ENCODE assay signal across 8 mouse cellular contexts in genomic region chr19:56873816-56874600, GRCm38 (mm10). TPM values are rescaled to one million over a fixed set of nuclear protein-coding genes. Genes with fewer than 3 reads are reported as not detected.
DNase-seq lines count a peak whose midpoint lies in the region; ATAC-seq and TF ChIP-seq lines count a peak whose summit lies in the region.

Gene Vwa2 (plus strand): TSS chr19:56874249.

- peak within 1 kb of the TSS; percentile 54 for H3K4me3 ChIP-seq in heart, embryonic 13.5 days
- H3K4me3 ChIP-seq in forebrain, postnatal 0 days (ENCODE audit: low read depth, low read length): peak within 1 kb of the TSS; percentile 47
- peak within 1 kb of the TSS; percentile 61 for H3K4me3 ChIP-seq in limb, embryonic 10.5 days
- peak within 1 kb of the TSS; percentile 48 for H3K4me3 ChIP-seq in midbrain, embryonic 11.5 days (ENCODE audit: low read depth, low read length)

- DNase-seq in heart, postnatal 36 days: no peak
- DNase-seq in brain, adult 2 months (ENCODE audit: low read depth, low spot score): peak; percentile 12
- peak; percentile 18 for DNase-seq in forebrain, postnatal 0 days
- peak; percentile 68 for DNase-seq in limb, embryonic 10.5 days (ENCODE audit: low spot score)
- peak; percentile 93 for DNase-seq in midbrain, embryonic 11.5 days (ENCODE audit: low spot score, missing footprints)
- peak; percentile 29 for DNase-seq in thymus, postnatal 25 days
- DNase-seq in natural killer cell, adult 2 months (ENCODE audit: low spot score in 2 of 2): no peak

- peak; percentile 42; the same call in 1 of the 2 replicates for ATAC-seq in heart, embryonic 13.5 days (ENCODE audit: extremely low read depth, insufficient number of reproducible peaks, low FRiP score, low TSS enrichment)
- peak; percentile 62; the same call in 1 of the 2 replicates for ATAC-seq in forebrain, postnatal 0 days
- peak; percentile 30; the same call in 1 of the 2 replicates for ATAC-seq in midbrain, embryonic 11.5 days (ENCODE audit: low FRiP score)

- intact Hi-C loops in heart, postnatal 36 days (cut with DNase I): no loop called here

- H3K9me3 ChIP-seq in heart, embryonic 13.5 days: no peaks in the 10 kb centered on the region
- no peaks in the 10 kb centered on the region for H3K9me3 ChIP-seq in forebrain, postnatal 0 days (ENCODE audit: low read length)
- H3K9me3 ChIP-seq in limb, embryonic 10.5 days (replicated peaks): no peaks in the 10 kb centered on the region
- no peaks in the 10 kb centered on the region for H3K9me3 ChIP-seq in midbrain, embryonic 11.5 days (ENCODE audit: control insufficient read depth, low read length)

- H3K27me3 ChIP-seq in heart, embryonic 13.5 days (replicated peaks): peaks cover 79% of the 10 kb centered on the region
- H3K27me3 ChIP-seq in forebrain, postnatal 0 days (ENCODE audit: insufficient read depth, low read length): peaks cover 33% of the 10 kb centered on the region
- peaks cover 98% of the 10 kb centered on the region for H3K27me3 ChIP-seq in limb, embryonic 10.5 days (ENCODE audit: low read depth, poor library complexity, severe bottlenecking)
- peaks cover 39% of the 10 kb centered on the region for H3K27me3 ChIP-seq in midbrain, embryonic 11.5 days (ENCODE audit: control insufficient read depth, insufficient read depth, low read length)

- H3K36me3 ChIP-seq in heart, embryonic 13.5 days: no peaks in the 10 kb centered on the region
- no peaks in the 10 kb centered on the region for H3K36me3 ChIP-seq in forebrain, postnatal 0 days (ENCODE audit: insufficient read depth)
- no peaks in the 10 kb centered on the region for H3K36me3 ChIP-seq in limb, embryonic 10.5 days
- no peaks in the 10 kb centered on the region for H3K36me3 ChIP-seq in midbrain, embryonic 11.5 days (ENCODE audit: control insufficient read depth, insufficient read depth, low read length)

- TF ChIP-seq CTCF in forebrain, postnatal 0 days (IDR thresholded peaks at IDR 0.05; ENCODE audit: low read depth): 0 out of 2 replicates have a peak, but pooled peaks have one; percentile 5

- peaks cover 25% of the 10 kb centered on the region for H3K4me1 ChIP-seq in heart, embryonic 13.5 days
- 0 out of 2 replicates have a peak, but pooled peaks cover 9% of the 10 kb centered on the region for H3K4me1 ChIP-seq in forebrain, postnatal 0 days (ENCODE audit: insufficient read depth)
- peaks cover 19% of the 10 kb centered on the region for H3K4me1 ChIP-seq in limb, embryonic 10.5 days
- peaks cover 6% of the 10 kb centered on the region for H3K4me1 ChIP-seq in midbrain, embryonic 11.5 days (ENCODE audit: control insufficient read depth, insufficient read depth, low read length)

- H3K9ac ChIP-seq in heart, embryonic 13.5 days: peak within 1 kb of the TSS; percentile 71
- H3K9ac ChIP-seq in forebrain, postnatal 0 days: peak within 1 kb of the TSS; percentile 37
- peak within 1 kb of the TSS; percentile 58 for H3K9ac ChIP-seq in midbrain, embryonic 11.5 days (ENCODE audit: low read length)

- H3K4me2 ChIP-seq in heart, embryonic 13.5 days: peak within 1 kb of the TSS; percentile 83
- peak within 1 kb of the TSS; percentile 98 for H3K4me2 ChIP-seq in forebrain, postnatal 0 days (ENCODE audit: low read depth)
- H3K4me2 ChIP-seq in midbrain, embryonic 11.5 days: peak within 1 kb of the TSS; percentile 96

- H3K27ac ChIP-seq in heart, embryonic 13.5 days (replicated peaks): no peak within 1 kb of the TSS
- H3K27ac ChIP-seq in forebrain, postnatal 0 days (ENCODE audit: low read depth, low read length): no peak within 1 kb of the TSS
- H3K27ac ChIP-seq in limb, embryonic 10.5 days: peak within 1 kb of the TSS; percentile 78
- H3K27ac ChIP-seq in midbrain, embryonic 11.5 days (ENCODE audit: low read depth, low read length): no peak within 1 kb of the TSS

- WGBS in heart, embryonic 13.5 days: 3% methylated on average over 69 of the region's 71 CpGs
- 2% methylated on average over 71 of the region's 71 CpGs for WGBS in forebrain, postnatal 0 days
- 2% methylated on average over 71 of the region's 71 CpGs for WGBS in limb, embryonic 10.5 days
- WGBS in midbrain, embryonic 11.5 days: 3% methylated on average over 60 of the region's 71 CpGs

RNA-seq across cellular contexts. Expression of gene Vwa2, which starts in this region (rescaled TPM):
- polyA plus RNA-seq in heart, embryonic 13.5 days (2015; fragmentation: Nextera tagmentation; extraction: Ambion mirVana): 0.37 and 0.51 TPM in 2 replicates
- not detected for total RNA-seq in heart, postnatal 36 days (2021)
- total RNA-seq in forebrain, postnatal 0 days (2014; rRNA removed): 0.62 and 1.1 TPM in 2 replicates
- 0.31 and 0.33 TPM in 2 replicates for polyA plus RNA-seq in forebrain, postnatal 0 days (2015; fragmentation: Nextera tagmentation; extraction: Ambion mirVana)
- polyA plus RNA-seq in limb, embryonic 10.5 days (2016; fragmentation: Nextera tagmentation; extraction: Ambion mirVana): 3.7 and 4.9 TPM in 2 replicates
- 0.18 and 0.26 TPM in 2 replicates for polyA plus RNA-seq in midbrain, embryonic 11.5 days (2014; fragmentation: Nextera tagmentation; extraction: Ambion mirVana)

Comparison
In these comparisons a context has a peak if more than half of its experiments do, and no peak if none do; other contexts are left out.
1. Peak in ATAC-seq, H3K4me3 ChIP-seq, H3K9ac ChIP-seq and H3K4me2 ChIP-seq in heart, embryonic 13.5 days; RNA of the gene not detected or under 1 TPM.
2. Peak in DNase-seq, ATAC-seq, H3K4me3 ChIP-seq, H3K9ac ChIP-seq and H3K4me2 ChIP-seq in midbrain, embryonic 11.5 days; RNA of the gene not detected or under 1 TPM.
3. DNase-seq: peak in brain, adult 2 months (single experiment), forebrain, postnatal 0 days (single experiment), limb, embryonic 10.5 days (single experiment) and thymus, postnatal 25 days (single experiment); none in heart, postnatal 36 days (0 of 2) and natural killer cell, adult 2 months (0 of 2).
4. Peak in every context shown above with its lines, with median percentiles within 50 percentile points of each other: ATAC-seq, H3K4me2 ChIP-seq, H3K4me3 ChIP-seq and H3K9ac ChIP-seq.